Mouse (Mus musculus) G1E (cell line): Measurements from ENCODE around the gene Evi2.

Experiments used
- CTCF ChIP-seq: IDR thresholded peaks from 2 replicates; pipeline ENCODE4 v1.5.1; 2012; ENCODE audit warnings: low read depth, low read length, inconsistent platforms, mixed read lengths
- GATA1 ChIP-seq: IDR thresholded peaks from 2 replicates; pipeline ENCODE4 v1.6.1; 2012; ENCODE audit warnings: borderline replicate concordance, low read length, inconsistent platforms, mixed read lengths
- GATA2 ChIP-seq: IDR thresholded peaks from 2 replicates; pipeline ENCODE4 v1.6.1; 2012; ENCODE audit warnings: low read depth, low read length, inconsistent platforms, borderline replicate concordance
- POLR2AphosphoS5 ChIP-seq: IDR thresholded peaks from 2 replicates; pipeline ENCODE4 v1.6.1; 2012; ENCODE audit warnings: low read depth, low read length, inconsistent platforms; ENCODE audit not compliant: insufficient replicate concordance
- TAL1 ChIP-seq: conservative IDR thresholded peaks from 2 replicates; pipeline ENCODE4 v1.6.1; 2012; ENCODE audit warnings: low read depth, low read length, inconsistent platforms, mixed read lengths

DNA sequence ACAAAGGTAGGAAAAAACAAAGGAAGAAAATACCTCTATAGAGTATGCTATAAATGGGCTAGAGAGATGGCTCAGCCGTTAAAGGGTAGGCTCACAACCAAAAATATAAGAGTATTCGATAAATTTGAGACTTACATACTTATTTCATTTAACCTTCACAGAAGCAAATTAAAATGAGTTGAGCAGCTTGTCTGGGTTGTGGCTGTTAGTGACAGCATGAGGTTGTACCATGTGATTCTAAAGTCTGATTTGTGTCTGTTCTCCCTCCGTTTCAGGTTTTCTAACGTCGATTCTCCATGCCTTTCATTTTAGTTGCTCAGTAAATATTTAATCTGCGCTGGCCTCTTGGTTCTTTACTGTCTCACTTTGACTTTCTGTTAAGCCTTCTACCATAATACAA, 11.1 kb downstream of the Evi2 start:
- TF ChIP-seq GATA1: no peak
- no peak for TF ChIP-seq CTCF
- no peak for TF ChIP-seq TAL1
- no peak for TF ChIP-seq POLR2AphosphoS5
- no peak for TF ChIP-seq GATA2
